Comparison of ENCODE assay signal across 18 mouse cellular contexts in the genomic region with DNA sequence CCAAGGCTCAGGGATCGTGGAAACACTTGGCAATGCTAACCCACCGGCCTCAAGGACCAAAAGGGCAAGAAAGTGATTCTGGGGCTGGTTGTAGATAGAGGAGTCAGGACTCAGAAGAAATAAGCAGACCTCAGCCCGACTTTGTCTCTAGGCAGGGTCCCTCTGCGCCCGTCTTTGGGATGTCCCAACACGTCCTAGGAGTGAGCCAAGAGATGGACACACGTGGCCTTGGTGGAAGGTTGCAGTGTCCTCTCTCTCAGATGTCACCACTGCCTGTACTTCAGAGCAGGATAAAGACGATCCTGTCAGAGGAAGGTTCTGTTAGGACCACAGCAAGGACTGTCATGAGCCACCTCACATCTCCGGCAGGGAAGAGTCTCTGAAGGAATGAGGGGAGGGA. TPM values are rescaled to one million over a fixed set of nuclear protein-coding genes. Genes with fewer than 3 reads are reported as not detected.
DNase-seq lines count a peak whose midpoint lies in the region; ATAC-seq and TF ChIP-seq lines count a peak whose summit lies in the region.
"Had no signal": no experiment of that assay in that cellular context is flagged by ENCODE, and none has a peak within 500 bp of the region (broad histone marks: within the 10 kb centered on the region; RNA-seq: fewer than 3 reads in every experiment).

No protein-coding gene starts in this region.

- peaks cover 23% of the 10 kb centered on the region for H3K4me1 ChIP-seq in forebrain, embryonic 10.5 days
- peaks cover 2% of the 10 kb centered on the region for H3K4me1 ChIP-seq in forebrain, embryonic 15.5 days
- peaks cover 19% of the 10 kb centered on the region for H3K4me1 ChIP-seq in kidney, embryonic 15.5 days
- H3K4me1 ChIP-seq in E14TG2a.4 (replicated peaks; ENCODE audit: low read depth, low read length): peaks cover 89% of the 10 kb centered on the region

- no peak overlapping the region for H3K9ac ChIP-seq in forebrain, embryonic 15.5 days (replicated peaks)
- no peak overlapping the region for H3K9ac ChIP-seq in kidney, embryonic 15.5 days
- H3K9ac ChIP-seq: heart, embryonic 15.5 days; limb, embryonic 15.5 days had no signal

- no peaks in the 10 kb centered on the region for H3K9me3 ChIP-seq in forebrain, embryonic 10.5 days
- no peaks in the 10 kb centered on the region for H3K9me3 ChIP-seq in forebrain, embryonic 15.5 days
- no peaks in the 10 kb centered on the region for H3K9me3 ChIP-seq in kidney, embryonic 15.5 days (replicated peaks)
- H3K9me3 ChIP-seq in E14TG2a.4 (ENCODE audit: low read length): no peaks in the 10 kb centered on the region
- H3K9me3 ChIP-seq: embryonic facial prominence, embryonic 13.5 days; heart, embryonic 15.5 days; limb, embryonic 15.5 days had no signal

- 0 out of 2 replicates have a peak overlapping the region, but pooled peaks have one; percentile 53 for H3K27ac ChIP-seq in forebrain, embryonic 10.5 days
- no peak overlapping the region for H3K27ac ChIP-seq in forebrain, embryonic 15.5 days (replicated peaks)
- H3K27ac ChIP-seq in kidney, embryonic 15.5 days: 0 out of 2 replicates have a peak overlapping the region, but pooled peaks have one; percentile 38
- no peak overlapping the region for H3K27ac ChIP-seq in gastrocnemius, adult 2 months
- H3K27ac ChIP-seq: embryonic facial prominence, embryonic 13.5 days; heart, embryonic 15.5 days; limb, embryonic 15.5 days had no signal

- H3K4me3 ChIP-seq in forebrain, embryonic 10.5 days: 0 out of 2 replicates have a peak overlapping the region, but pooled peaks have one; percentile 2
- H3K4me3 ChIP-seq in forebrain, embryonic 15.5 days: no peak overlapping the region
- H3K4me3 ChIP-seq in kidney, embryonic 15.5 days (replicated peaks): no peak overlapping the region
- H3K4me3 ChIP-seq in E14TG2a.4 (replicated peaks; ENCODE audit: low read length): peak overlapping the region; percentile 50
- no peak overlapping the region for H3K4me3 ChIP-seq in gastrocnemius, adult 2 months
- H3K4me3 ChIP-seq: embryonic facial prominence, embryonic 13.5 days; heart, embryonic 15.5 days; limb, embryonic 15.5 days; myocyte had no signal

- 64% methylated on average over 9 of the region's 9 CpGs for WGBS in forebrain, embryonic 10.5 days
- whole genome bisulfite sequencing in forebrain, embryonic 15.5 days: 58% methylated on average over 9 of the region's 9 CpGs
- WGBS in kidney, embryonic 15.5 days: 63% methylated on average over 9 of the region's 9 CpGs

- no peaks in the 10 kb centered on the region for H3K36me3 ChIP-seq in forebrain, embryonic 10.5 days (replicated peaks)
- no peaks in the 10 kb centered on the region for H3K36me3 ChIP-seq in forebrain, embryonic 15.5 days
- no peaks in the 10 kb centered on the region for H3K36me3 ChIP-seq in kidney, embryonic 15.5 days
- peaks cover 15% of the 10 kb centered on the region for H3K36me3 ChIP-seq in E14TG2a.4 (ENCODE audit: insufficient read depth, low read length)
- H3K36me3 ChIP-seq: embryonic facial prominence, embryonic 13.5 days; heart, embryonic 15.5 days; limb, embryonic 15.5 days had no signal

- TF ChIP-seq CTCF in E14TG2a.4 (conservative IDR thresholded peaks at IDR 0.05; ENCODE audit: low read length): no peak
- no peak for TF ChIP-seq CTCF in gastrocnemius, adult 2 months (IDR thresholded peaks at IDR 0.05)

- no peak for DNase-seq in forebrain, embryonic 10.5 days (ENCODE audit: extremely low spot score, low spot score)
- DNase-seq in kidney, postnatal 4 days: no peak
- peak; percentile 67 to 72 for DNase-seq in adrenal gland, postnatal 36 days
- DNase-seq in gastrocnemius, adult 2 months: no peak
- DNase-seq: B cell, adult 2 months; gastrocnemius, postnatal 14 days; lung, postnatal 14 days; right cerebral cortex, postnatal 25 days had no signal

- no peak for ATAC-seq in forebrain, embryonic 15.5 days (replicated peaks)
- ATAC-seq in kidney, embryonic 15.5 days (replicated peaks; ENCODE audit: low FRiP score): no peak
- ATAC-seq in activated CD4-positive, CD25-positive, alpha-beta regulatory T cell, adult 4 months: no peak
- ATAC-seq: forebrain, embryonic 14.5 days had no signal

- no peaks in the 10 kb centered on the region for H3K27me3 ChIP-seq in forebrain, embryonic 10.5 days (ENCODE audit: poor library complexity, severe bottlenecking)
- H3K27me3 ChIP-seq in forebrain, embryonic 15.5 days: no peaks in the 10 kb centered on the region
- H3K27me3 ChIP-seq in kidney, embryonic 15.5 days: no peaks in the 10 kb centered on the region
- no peaks in the 10 kb centered on the region for H3K27me3 ChIP-seq in E14TG2a.4 (ENCODE audit: insufficient read depth, low read length)
- H3K27me3 ChIP-seq: embryonic facial prominence, embryonic 13.5 days; heart, embryonic 15.5 days; limb, embryonic 15.5 days had no signal

- H3K4me2 ChIP-seq in forebrain, embryonic 15.5 days (replicated peaks): no peak overlapping the region
- H3K4me2 ChIP-seq in kidney, embryonic 15.5 days: no peak overlapping the region
- H3K4me2 ChIP-seq: embryonic facial prominence, embryonic 13.5 days; heart, embryonic 15.5 days; limb, embryonic 15.5 days had no signal

- intact Hi-C loops in gastrocnemius, adult 2 months (cut with DNase I): no loop called here

RNA-seq across cellular contexts. Expression of gene Ehd1, which starts 5.9 kb away (rescaled TPM):
- polyA plus RNA-seq in forebrain, embryonic 10.5 days (2016; fragmentation: Nextera tagmentation; extraction: Ambion mirVana): 76.8 and 82.1 TPM in 2 replicates
- 88.1 TPM in 2 replicates for polyA plus RNA-seq in forebrain, embryonic 15.5 days (2015; fragmentation: Nextera tagmentation; extraction: Ambion mirVana)
- 67.8 and 81.8 TPM in 2 replicates for polyA plus RNA-seq in kidney, embryonic 15.5 days (2015; fragmentation: Nextera tagmentation; extraction: Ambion mirVana)
- 100 to 1,000 TPM; 119 to 188 TPM for total RNA-seq in adrenal gland, postnatal 36 days (2021)
- total RNA-seq in gastrocnemius, adult 2 months (2021): 10 to 100 TPM; 28.4 to 32.3 TPM
- polyA plus RNA-seq in activated CD4-positive, CD25-positive, alpha-beta regulatory T cell, adult 4 months (2017; shearing (Covaris generic)): 10 to 100 TPM; 11.0 to 15.2 TPM

RNA-seq across cellular contexts. Expression of gene Atg2a, which starts 29.2 kb away (rescaled TPM):
- polyA plus RNA-seq in forebrain, embryonic 10.5 days (2016; fragmentation: Nextera tagmentation; extraction: Ambion mirVana): 11.1 and 11.4 TPM in 2 replicates
- 9.7 and 10.1 TPM in 2 replicates for polyA plus RNA-seq in forebrain, embryonic 15.5 days (2015; fragmentation: Nextera tagmentation; extraction: Ambion mirVana)
- polyA plus RNA-seq in kidney, embryonic 15.5 days (2015; fragmentation: Nextera tagmentation; extraction: Ambion mirVana): 9.8 and 12.1 TPM in 2 replicates
- total RNA-seq in adrenal gland, postnatal 36 days (2021): 10 to 100 TPM; 30.7 to 33.3 TPM
- 10 to 100 TPM; 18.4 to 19.0 TPM for total RNA-seq in gastrocnemius, adult 2 months (2021)
- 10 to 100 TPM in 1 of 2 experiments, 1 to 10 TPM in 1; 7.4 to 17.2 TPM for polyA plus RNA-seq in activated CD4-positive, CD25-positive, alpha-beta regulatory T cell, adult 4 months (2017; shearing (Covaris generic))

RNA-seq across cellular contexts. Expression of gene Ppp2r5b, which starts 35.0 kb away (rescaled TPM):
- 21.6 and 24.4 TPM in 2 replicates for polyA plus RNA-seq in forebrain, embryonic 10.5 days (2016; fragmentation: Nextera tagmentation; extraction: Ambion mirVana)
- polyA plus RNA-seq in forebrain, embryonic 15.5 days (2015; fragmentation: Nextera tagmentation; extraction: Ambion mirVana): 95.5 and 98.5 TPM in 2 replicates
- polyA plus RNA-seq in kidney, embryonic 15.5 days (2015; fragmentation: Nextera tagmentation; extraction: Ambion mirVana): 22.9 and 27.6 TPM in 2 replicates
- total RNA-seq in adrenal gland, postnatal 36 days (2021): 100 to 1,000 TPM in 1 of 2 experiments, 10 to 100 TPM in 1; 83.5 to 129 TPM
- 10 to 100 TPM; 35.6 to 37.7 TPM for total RNA-seq in gastrocnemius, adult 2 months (2021)
- polyA plus RNA-seq in activated CD4-positive, CD25-positive, alpha-beta regulatory T cell, adult 4 months (2017; shearing (Covaris generic)): 1 to 10 TPM; 1.4 to 1.5 TPM

RNA-seq across cellular contexts. Expression of gene Cdc42bpg, which starts 35.6 kb away (rescaled TPM):
- polyA plus RNA-seq in forebrain, embryonic 10.5 days (2016; fragmentation: Nextera tagmentation; extraction: Ambion mirVana): 0.23 and 0.24 TPM in 2 replicates
- polyA plus RNA-seq in forebrain, embryonic 15.5 days (2015; fragmentation: Nextera tagmentation; extraction: Ambion mirVana): 0.31 and 0.67 TPM in 2 replicates
- 0.78 and 1.0 TPM in 2 replicates for polyA plus RNA-seq in kidney, embryonic 15.5 days (2015; fragmentation: Nextera tagmentation; extraction: Ambion mirVana)
- total RNA-seq in adrenal gland, postnatal 36 days (2021): 10 to 100 TPM; 22.6 to 23.5 TPM
- 1 to 10 TPM; 6.0 to 6.4 TPM for total RNA-seq in gastrocnemius, adult 2 months (2021)
- under 1 TPM; 0.11 to 0.17 TPM for polyA plus RNA-seq in activated CD4-positive, CD25-positive, alpha-beta regulatory T cell, adult 4 months (2017; shearing (Covaris generic))

RNA-seq across cellular contexts. Expression of gene Gpha2, which starts 44.5 kb away (rescaled TPM):
- 0.58 TPM in 1 of 2 replicates, not detected in the other for polyA plus RNA-seq in forebrain, embryonic 10.5 days (2016; fragmentation: Nextera tagmentation; extraction: Ambion mirVana)
- not detected in 2 replicates for polyA plus RNA-seq in forebrain, embryonic 15.5 days (2015; fragmentation: Nextera tagmentation; extraction: Ambion mirVana)
- 0.39 and 0.74 TPM in 2 replicates for polyA plus RNA-seq in kidney, embryonic 15.5 days (2015; fragmentation: Nextera tagmentation; extraction: Ambion mirVana)
- 10 to 100 TPM; 25.5 to 27.9 TPM for total RNA-seq in adrenal gland, postnatal 36 days (2021)
- not detected for total RNA-seq in gastrocnemius, adult 2 months (2021)
- not detected for polyA plus RNA-seq in activated CD4-positive, CD25-positive, alpha-beta regulatory T cell, adult 4 months (2017; shearing (Covaris generic))
- total RNA-seq: gastrocnemius, postnatal 14 days; left cerebral cortex, adult 18-20 months had no signal
- polyA plus RNA-seq: forebrain, embryonic 14.5 days; heart, embryonic 15.5 days had no signal

Comparison
In these comparisons a context has a peak if more than half of its experiments do, and no peak if none do; other contexts are left out.
1. H3K27ac ChIP-seq: peak in forebrain, embryonic 10.5 days (single experiment) and kidney, embryonic 15.5 days (single experiment); none in forebrain, embryonic 15.5 days (single experiment) and gastrocnemius, adult 2 months (single experiment).
2. H3K4me3 ChIP-seq: peak in forebrain, embryonic 10.5 days (single experiment) and E14TG2a.4 (single experiment); none in forebrain, embryonic 15.5 days (single experiment), kidney, embryonic 15.5 days (single experiment) and gastrocnemius, adult 2 months (single experiment).
3. DNase-seq: peak in adrenal gland, postnatal 36 days (2 of 2); none in forebrain, embryonic 10.5 days (single experiment), kidney, postnatal 4 days (0 of 2) and gastrocnemius, adult 2 months (single experiment).